Mouse (Mus musculus): ENCODE measurements around the gene Aff4. TPM values are rescaled to one million over a fixed set of nuclear protein-coding genes. Genes with fewer than 3 reads are reported as not detected.
"Not testable (repeated sequence)": the region's sequence is repeated elsewhere in the genome, so short reads cannot be mapped to it uniquely, and the experiment has no call there.

Aff4 gene
- polyA plus RNA-seq, 1 experiment from 2014 or later: 44.8 TPM

DNA sequence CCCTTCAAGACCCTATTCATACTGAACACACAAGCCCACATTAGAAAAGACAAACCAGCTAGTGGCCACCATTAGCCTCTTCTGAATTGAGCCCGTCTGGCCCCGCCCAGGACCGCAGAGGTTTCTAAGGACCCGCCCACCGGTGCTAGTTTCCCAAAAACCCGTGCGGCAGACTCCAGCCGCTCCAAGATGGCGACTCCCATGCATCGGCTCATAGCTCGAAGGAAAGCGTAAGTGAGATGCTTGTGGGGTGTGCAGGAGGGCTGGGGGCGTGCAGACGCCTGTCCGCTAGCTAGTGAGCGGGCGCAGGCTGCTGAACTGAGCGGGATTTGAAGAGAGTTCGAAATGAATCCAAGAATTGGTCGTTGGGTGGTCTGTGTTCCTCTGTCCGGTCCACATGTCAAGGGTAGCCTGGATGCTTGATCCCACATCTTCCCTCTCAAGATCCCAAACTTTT is 26.1 kb upstream of the Aff4 start, which contains the start of gene Zcchc10:
Gene Zcchc10, plus strand, starts transcription at position 168 of the 457 bp plus-strand sequence.
- Histone ChIP-seq H3K27ac (peak within 1 kb of the TSS; percentile 47), H3K4me3 (ENCODE audit: inconsistent target) (peak within 1 kb of the TSS; percentile 99), H3K79me2 (ENCODE audit: inconsistent target) (peaks cover 22% of the 10 kb centered on the region), H3K36me3 (ENCODE audit: inconsistent target) (peaks cover 24% of the 10 kb centered on the region)
- WGBS (ENCODE audit: missing documents): under 1% methylated on average over 19 of the region's 21 CpGs

DNA sequence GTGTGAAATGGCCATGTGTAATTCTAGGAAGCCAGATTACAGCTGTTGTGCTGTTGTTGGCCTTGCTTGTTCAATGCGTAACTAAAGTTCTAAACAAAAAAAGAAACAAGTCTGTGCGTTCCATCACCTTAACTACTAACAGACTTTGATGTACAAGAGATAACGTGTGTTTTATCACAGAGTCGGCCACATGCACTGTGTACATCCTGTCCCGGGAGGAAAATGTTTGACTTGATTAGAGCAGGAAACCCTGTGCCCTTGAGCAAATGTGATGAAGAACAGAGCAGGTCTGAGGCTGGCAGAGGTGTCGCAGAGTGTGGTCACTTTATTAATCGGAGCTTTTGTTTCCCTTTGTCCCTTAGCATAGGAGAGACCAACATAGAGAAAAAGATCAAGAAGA is 20.3 kb upstream of the Aff4 start:
- WGBS (ENCODE audit: missing documents): 94% methylated on average over 7 of the region's 7 CpGs
- Histone ChIP-seq H3K36me3 (ENCODE audit: inconsistent target) (peaks cover 50% of the 10 kb centered on the region), H3K79me2 (ENCODE audit: inconsistent target) (peaks cover 13% of the 10 kb centered on the region)

DNA sequence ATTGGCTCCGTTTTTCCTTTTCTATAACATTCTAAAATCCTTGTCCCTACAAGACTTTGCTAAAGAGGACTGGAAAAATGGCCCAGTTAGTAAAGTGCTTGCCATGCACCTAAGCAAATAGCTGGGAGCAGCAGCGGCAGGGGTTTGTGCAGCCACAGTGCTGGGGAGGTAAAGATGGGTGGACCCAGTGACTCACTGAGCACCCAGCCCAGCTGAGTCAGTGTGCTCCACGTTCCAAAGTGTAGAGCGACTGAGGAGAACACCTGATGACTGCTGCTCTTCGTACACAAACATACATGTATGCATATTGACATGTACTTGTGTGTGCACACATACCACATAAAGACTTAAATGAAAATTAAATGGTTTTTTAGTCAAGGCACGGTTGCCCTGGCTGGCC is 19.5 kb upstream of the Aff4 start:
- H3K27ac ChIP-seq: no peak overlapping the region
- no peak overlapping the region for H3K4me3 ChIP-seq (ENCODE audit: inconsistent target)
- peaks cover 50% of the 10 kb centered on the region for H3K36me3 ChIP-seq (ENCODE audit: inconsistent target)
- peaks cover 5% of the 10 kb centered on the region for H3K79me2 ChIP-seq (ENCODE audit: inconsistent target)
- WGBS (ENCODE audit: missing documents): 97% methylated on average over 6 of the region's 6 CpGs

More for the DNA sequence above, 20.3 kb upstream of the Aff4 start:
- Histone ChIP-seq H3K4me3 (ENCODE audit: inconsistent target) (no peak overlapping the region), H3K27ac (no peak overlapping the region)

GRCm38 (mm10) chr11:53332076-53332680 is 18.5 kb upstream of the Aff4 start:
- Histone ChIP-seq H3K27ac (no peak overlapping the region), H3K36me3 (ENCODE audit: inconsistent target) (peaks cover 50% of the 10 kb centered on the region), H3K4me3 (ENCODE audit: inconsistent target) (no peak overlapping the region), H3K79me2 (ENCODE audit: inconsistent target) (no peaks in the 10 kb centered on the region)
- WGBS (ENCODE audit: missing documents): 83% methylated on average over 14 of the region's 14 CpGs

DNA sequence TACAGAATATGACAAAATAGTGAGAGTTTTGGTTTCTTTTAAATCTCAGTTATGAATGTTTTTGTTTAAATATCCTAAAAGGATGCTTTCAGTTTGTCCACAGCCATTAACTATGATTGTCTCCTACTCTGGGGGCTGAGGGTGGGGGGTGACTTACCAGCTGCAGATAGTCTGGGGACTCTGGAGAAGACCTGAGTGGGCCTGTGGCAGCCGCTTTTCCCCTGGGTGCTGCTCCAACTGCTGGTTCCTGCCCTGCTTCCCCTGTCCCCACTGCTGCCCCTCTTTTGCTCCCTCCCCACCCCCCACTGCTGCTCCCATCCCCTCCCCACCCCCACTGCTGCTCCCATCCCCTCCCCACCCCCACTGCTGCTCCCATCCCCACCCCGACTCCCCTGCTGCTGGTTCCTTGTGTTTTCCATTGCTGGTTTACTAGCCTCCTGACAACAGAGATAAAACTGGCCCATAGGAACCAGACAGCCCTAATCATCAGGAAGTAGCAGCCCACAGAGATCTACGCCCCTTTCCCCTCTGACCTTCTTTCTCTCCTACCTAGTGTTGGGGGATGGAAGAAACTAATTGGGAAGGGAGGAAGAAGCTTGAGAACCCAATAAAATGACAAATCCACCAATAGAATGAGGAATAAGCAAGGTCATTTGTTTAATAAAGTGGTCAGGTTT is 15.0 kb upstream of the Aff4 start:
- H3K4me3 ChIP-seq (ENCODE audit: inconsistent target): no peak overlapping the region
- WGBS (ENCODE audit: missing documents): 69% methylated on average over 3 of the region's 3 CpGs
- no peaks in the 10 kb centered on the region for H3K79me2 ChIP-seq (ENCODE audit: inconsistent target)
- peaks cover 17% of the 10 kb centered on the region; the same call in 1 of the 2 replicates for H3K36me3 ChIP-seq (ENCODE audit: inconsistent target)
- no peak overlapping the region for H3K27ac ChIP-seq

GRCm38 (mm10) chr11:53336182-53336571 is 14.5 kb upstream of the Aff4 start:
- no peak overlapping the region for H3K4me3 ChIP-seq (ENCODE audit: inconsistent target)
- no peaks in the 10 kb centered on the region for H3K79me2 ChIP-seq (ENCODE audit: inconsistent target)
- H3K27ac ChIP-seq: no peak overlapping the region
- H3K36me3 ChIP-seq (ENCODE audit: inconsistent target): peaks cover 14% of the 10 kb centered on the region; the same call in 1 of the 2 replicates

DNA sequence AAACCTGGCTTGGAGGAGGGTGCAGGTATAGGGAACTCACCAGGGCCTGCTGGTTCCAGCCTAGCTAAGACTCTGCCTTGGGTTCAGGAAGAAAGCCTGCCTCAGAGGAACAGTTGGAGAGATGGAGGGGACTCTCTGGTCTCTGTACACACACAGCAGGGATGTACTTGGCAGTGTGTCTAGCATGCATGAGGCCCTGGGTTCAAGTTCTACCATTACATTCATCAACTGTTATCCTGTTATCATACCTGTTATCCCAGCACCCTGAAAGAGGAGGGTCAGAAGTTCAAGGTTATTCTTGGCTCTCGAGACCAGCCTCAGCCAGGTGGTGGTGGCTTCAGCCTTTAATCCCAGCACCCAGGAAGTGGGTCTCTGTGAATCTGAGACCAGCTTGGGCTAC is 13.7 kb upstream of the Aff4 start:
- Histone ChIP-seq H3K79me2 (ENCODE audit: inconsistent target) (no peaks in the 10 kb centered on the region), H3K27ac (no peak overlapping the region), H3K36me3 (ENCODE audit: inconsistent target) (peaks cover 6% of the 10 kb centered on the region; the same call in 1 of the 2 replicates), H3K4me3 (ENCODE audit: inconsistent target) (no peak overlapping the region)
- 92% methylated on average over 1 of the region's 1 CpGs for WGBS (ENCODE audit: missing documents)

DNA sequence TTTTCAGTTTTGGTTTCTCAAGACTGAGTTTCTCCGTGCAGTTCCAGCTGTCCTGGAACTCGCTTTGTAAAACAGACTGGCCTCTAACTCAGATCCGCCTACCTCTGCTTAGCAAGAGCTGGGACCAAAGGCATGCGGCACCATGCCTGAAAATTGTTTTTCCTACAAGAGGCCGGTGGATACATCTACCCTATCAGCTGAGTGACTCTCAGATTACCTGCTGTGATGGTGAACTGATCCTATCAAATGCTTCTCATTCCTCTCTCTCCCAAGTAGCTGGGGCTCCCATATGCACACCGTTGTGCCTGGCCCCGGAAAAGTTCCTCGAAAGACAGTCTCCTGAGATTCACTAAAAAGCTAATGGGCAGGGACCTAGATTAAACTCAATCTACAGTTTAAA is 12.9 kb upstream of the Aff4 start:
- WGBS (ENCODE audit: missing documents): 92% methylated on average over 8 of the region's 8 CpGs
- Histone ChIP-seq H3K36me3 (ENCODE audit: inconsistent target) (no peaks in the 10 kb centered on the region; the same call in 1 of the 2 replicates), H3K4me3 (ENCODE audit: inconsistent target) (no peak overlapping the region)

DNA sequence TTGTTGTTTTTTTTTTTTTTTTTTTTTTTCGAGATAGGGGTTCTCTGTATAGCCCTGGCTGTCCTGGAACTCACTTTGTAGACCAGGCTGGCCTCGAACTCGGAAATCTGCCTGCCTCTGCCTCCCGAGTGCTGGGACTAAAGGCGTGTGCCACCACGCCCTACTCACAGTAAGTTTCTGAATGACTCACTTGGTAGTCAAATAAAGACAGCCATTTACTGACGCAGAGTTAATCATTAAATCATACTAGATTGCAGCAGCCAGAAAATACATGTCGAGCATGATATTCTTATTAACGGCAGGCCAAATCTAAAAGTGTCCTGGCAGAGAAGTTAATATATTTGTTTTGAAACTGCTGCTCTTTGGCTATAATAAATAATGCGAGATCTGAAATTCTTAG is 9.6 kb upstream of the Aff4 start:
- H3K79me2 ChIP-seq (ENCODE audit: inconsistent target); H3K36me3 ChIP-seq (ENCODE audit: inconsistent target); H3K4me3 ChIP-seq (ENCODE audit: inconsistent target); H3K27ac ChIP-seq: not testable (repeated sequence)
- WGBS (ENCODE audit: missing documents): 92% methylated on average over 9 of the region's 10 CpGs

More for the DNA sequence above, 12.9 kb upstream of the Aff4 start:
- H3K79me2 ChIP-seq (ENCODE audit: inconsistent target): no peaks in the 10 kb centered on the region
- H3K27ac ChIP-seq: no peak overlapping the region

DNA sequence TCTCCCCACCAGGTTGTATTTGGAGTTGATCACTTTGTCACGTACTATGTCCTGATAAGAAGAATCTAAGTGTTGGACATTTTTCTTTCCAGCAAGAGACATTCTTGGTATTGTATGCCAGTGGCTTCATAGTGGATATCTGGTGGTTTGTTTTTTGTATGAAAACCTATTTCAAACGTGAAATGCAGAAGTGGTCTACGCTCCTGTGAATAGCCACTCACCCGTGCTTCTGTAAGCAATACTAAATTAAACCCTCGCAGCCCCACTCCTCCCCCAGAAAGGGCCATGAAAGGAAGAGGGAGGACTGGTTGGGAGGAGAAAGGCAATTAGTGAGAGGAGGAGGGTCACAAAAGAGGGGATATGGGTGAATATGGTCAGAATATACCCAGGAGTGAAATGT is 7.9 kb upstream of the Aff4 start:
- H3K4me3 ChIP-seq (ENCODE audit: inconsistent target): no peak overlapping the region
- no peak overlapping the region for H3K27ac ChIP-seq
- H3K36me3 ChIP-seq (ENCODE audit: inconsistent target): no peaks in the 10 kb centered on the region
- WGBS (ENCODE audit: missing documents): 21% methylated on average over 5 of the region's 5 CpGs
- H3K79me2 ChIP-seq (ENCODE audit: inconsistent target): no peaks in the 10 kb centered on the region

DNA sequence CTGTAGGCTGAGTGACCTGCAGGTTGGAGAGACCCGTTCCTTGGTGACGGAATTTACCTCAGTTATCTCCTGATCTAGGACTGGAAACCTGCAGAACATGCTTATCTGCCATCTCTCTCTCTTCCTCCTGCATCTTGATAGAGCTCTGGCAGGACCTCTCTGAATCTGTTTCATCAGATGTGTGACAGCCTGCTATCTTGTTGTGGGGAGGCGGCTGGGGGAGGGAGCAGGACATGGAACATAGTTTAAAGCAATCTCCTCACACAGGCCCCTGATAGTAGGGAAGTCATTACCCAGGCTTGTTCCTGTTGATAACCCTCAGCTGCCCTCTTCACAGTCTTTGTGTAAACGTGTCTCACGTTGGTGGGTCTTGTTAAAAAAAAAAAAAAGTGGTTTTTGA is 5.3 kb upstream of the Aff4 start:
- Histone ChIP-seq H3K4me3 (ENCODE audit: inconsistent target) (no peak overlapping the region), H3K36me3 (ENCODE audit: inconsistent target) (no peaks in the 10 kb centered on the region), H3K27ac (no peak overlapping the region), H3K79me2 (ENCODE audit: inconsistent target) (no peaks in the 10 kb centered on the region)
- 56% methylated on average over 5 of the region's 5 CpGs for WGBS (ENCODE audit: missing documents)

GRCm38 (mm10) chr11:53345738-53346137 is 4.9 kb upstream of the Aff4 start:
- WGBS (ENCODE audit: missing documents): 82% methylated on average over 2 of the region's 2 CpGs
- Histone ChIP-seq H3K79me2 (ENCODE audit: inconsistent target) (no peaks in the 10 kb centered on the region), H3K4me3 (ENCODE audit: inconsistent target) (no peak overlapping the region), H3K27ac (no peak overlapping the region), H3K36me3 (ENCODE audit: inconsistent target) (no peaks in the 10 kb centered on the region)

- Histone ChIP-seq H3K79me2 (ENCODE audit: inconsistent target) (peaks cover 53% of the 10 kb centered on the region), H3K36me3 (ENCODE audit: inconsistent target) (no peaks in the 10 kb centered on the region), H3K27ac (peak overlapping the region; percentile 66), H3K4me3 (ENCODE audit: inconsistent target) (peak overlapping the region; percentile 81)
- 1% methylated on average over 34 of the region's 35 CpGs for WGBS (ENCODE audit: missing documents)
Measured at GRCm38 (mm10) chr11:53351224-53351942, 750 bp downstream of the Aff4 start.

DNA sequence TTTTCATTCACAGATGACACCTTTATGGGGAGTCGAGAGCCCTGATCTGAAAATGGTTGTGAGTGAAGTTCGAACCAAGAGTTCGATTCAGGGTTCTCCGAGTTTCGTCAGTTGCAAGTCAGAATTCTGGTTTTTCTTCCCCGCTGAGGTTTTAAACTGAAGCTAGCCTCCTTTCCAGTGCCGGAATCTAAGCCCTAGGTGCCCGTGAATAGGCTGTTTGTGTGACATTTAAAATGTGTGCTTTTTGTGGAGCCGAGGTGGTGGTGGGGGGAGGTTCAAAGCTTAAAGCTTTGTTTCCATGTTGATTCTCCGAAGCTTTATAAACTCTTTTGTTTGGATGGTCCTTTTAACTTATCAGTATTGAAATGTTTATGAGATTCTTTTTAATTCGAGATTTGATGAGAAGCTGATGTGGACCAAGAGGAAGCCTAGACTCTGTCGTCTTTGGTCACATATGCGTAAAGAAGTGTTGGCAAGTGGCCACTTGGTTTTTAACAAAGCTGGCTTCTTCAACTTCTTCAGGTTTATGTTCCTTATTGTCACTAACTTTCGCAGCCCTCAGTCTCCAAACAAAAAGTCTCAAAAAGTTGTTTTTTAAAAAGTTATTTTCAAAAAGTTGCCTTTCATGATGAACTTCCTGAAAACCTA is 1.4 kb downstream of the Aff4 start:
- Histone ChIP-seq H3K36me3 (ENCODE audit: inconsistent target) (no peaks in the 10 kb centered on the region), H3K27ac (peak overlapping the region; percentile 66), H3K79me2 (ENCODE audit: inconsistent target) (peaks cover 60% of the 10 kb centered on the region), H3K4me3 (ENCODE audit: inconsistent target) (peak overlapping the region; percentile 81)
- WGBS (ENCODE audit: missing documents): 6% methylated on average over 14 of the region's 14 CpGs
